Comparison of ENCODE assay signal across 8 mouse cellular contexts in the genomic region with DNA sequence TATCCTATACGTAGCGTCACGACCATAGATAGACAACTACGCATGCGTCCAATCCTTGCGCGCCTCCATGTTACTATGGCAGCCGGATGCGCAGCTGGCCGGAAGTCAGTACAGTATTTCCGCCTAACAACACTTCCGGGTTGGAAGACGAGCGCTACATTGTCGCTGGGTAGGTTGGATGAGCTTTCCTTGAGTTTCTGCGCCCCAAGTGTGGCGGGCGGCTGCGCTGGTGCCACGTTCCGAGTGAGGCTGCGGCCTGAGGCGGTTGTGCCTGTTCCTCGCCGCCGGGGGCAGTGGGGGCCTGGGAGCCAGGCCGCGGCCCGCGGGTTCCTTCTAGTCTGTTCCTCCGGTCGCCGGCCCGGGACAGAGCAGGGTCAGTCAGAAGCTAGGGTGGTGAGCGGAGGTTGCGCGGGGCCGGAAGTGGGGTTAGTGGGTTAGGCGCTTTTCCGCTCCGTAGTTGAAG. TPM values are rescaled to one million over a fixed set of nuclear protein-coding genes. Genes with fewer than 3 reads are reported as not detected.
DNase-seq lines count a peak whose midpoint lies in the region; ATAC-seq lines count a peak whose summit lies in the region.

A gene (plus strand): TSS at position 128 of the 463 bp plus-strand sequence.

- H3K4me3 ChIP-seq in embryonic facial prominence, embryonic 14.5 days (ENCODE audit: low read depth, low read length), result peak within 1 kb of the TSS; percentile 94
- peak within 1 kb of the TSS; percentile 95 for H3K4me3 ChIP-seq in kidney, embryonic 14.5 days (ENCODE audit: low read length)
- peak within 1 kb of the TSS; percentile 89 for H3K4me3 ChIP-seq in limb, embryonic 15.5 days

- H3K36me3 ChIP-seq in embryonic facial prominence, embryonic 14.5 days (ENCODE audit: control insufficient read depth, insufficient read depth, low read length), result no peaks in the 10 kb centered on the region
- no peaks in the 10 kb centered on the region for H3K36me3 ChIP-seq in kidney, embryonic 14.5 days (ENCODE audit: control insufficient read depth, insufficient read depth, low read length)
- H3K36me3 ChIP-seq in limb, embryonic 15.5 days, result 0 out of 2 replicates have a peak, but pooled peaks cover under 1% of the 10 kb centered on the region

- H3K27ac ChIP-seq in embryonic facial prominence, embryonic 14.5 days (replicated peaks; ENCODE audit: low read depth, low read length), result peak within 1 kb of the TSS; percentile 94
- H3K27ac ChIP-seq in kidney, embryonic 14.5 days (ENCODE audit: low read depth, low read length), result peak within 1 kb of the TSS; percentile 87
- H3K27ac ChIP-seq in limb, embryonic 15.5 days, result peak within 1 kb of the TSS; percentile 96

- H3K9me3 ChIP-seq in embryonic facial prominence, embryonic 14.5 days (ENCODE audit: control insufficient read depth, low read length), result no peaks in the 10 kb centered on the region
- H3K9me3 ChIP-seq in kidney, embryonic 14.5 days (ENCODE audit: control insufficient read depth, low read length), result no peaks in the 10 kb centered on the region
- H3K9me3 ChIP-seq in limb, embryonic 15.5 days, result no peaks in the 10 kb centered on the region

- peak within 1 kb of the TSS; percentile 79 for H3K4me2 ChIP-seq in embryonic facial prominence, embryonic 14.5 days (ENCODE audit: low read depth, low read length)
- peak within 1 kb of the TSS; percentile 73 for H3K4me2 ChIP-seq in kidney, embryonic 14.5 days (replicated peaks; ENCODE audit: low read depth, low read length)
- H3K4me2 ChIP-seq in limb, embryonic 15.5 days, result peak within 1 kb of the TSS; percentile 66

- peak within 1 kb of the TSS; percentile 77 for H3K9ac ChIP-seq in embryonic facial prominence, embryonic 14.5 days (ENCODE audit: low read depth, low read length)
- H3K9ac ChIP-seq in kidney, embryonic 14.5 days (ENCODE audit: low read depth, low read length), result peak within 1 kb of the TSS; percentile 79
- peak within 1 kb of the TSS; percentile 70 for H3K9ac ChIP-seq in limb, embryonic 15.5 days

- peaks cover 5% of the 10 kb centered on the region; the same call in 1 of the 2 replicates for H3K27me3 ChIP-seq in embryonic facial prominence, embryonic 14.5 days (replicated peaks; ENCODE audit: control insufficient read depth, insufficient read depth, low read length)
- H3K27me3 ChIP-seq in kidney, embryonic 14.5 days (ENCODE audit: control insufficient read depth, insufficient read depth, low read length), result no peaks in the 10 kb centered on the region; the same call in 1 of the 2 replicates
- H3K27me3 ChIP-seq in limb, embryonic 15.5 days, result peaks cover 10% of the 10 kb centered on the region; the same call in 1 of the 2 replicates

- H3K4me1 ChIP-seq in embryonic facial prominence, embryonic 14.5 days (ENCODE audit: control insufficient read depth, insufficient read depth, low read length), result peaks cover 8% of the 10 kb centered on the region; the same call in 1 of the 2 replicates
- peaks cover 5% of the 10 kb centered on the region; the same call in 1 of the 2 replicates for H3K4me1 ChIP-seq in kidney, embryonic 14.5 days (ENCODE audit: control insufficient read depth, insufficient read depth, low read length)
- peaks cover 11% of the 10 kb centered on the region for H3K4me1 ChIP-seq in limb, embryonic 15.5 days

- WGBS in embryonic facial prominence, embryonic 14.5 days, result under 1% methylated on average over 33 of the region's 41 CpGs
- WGBS in kidney, embryonic 14.5 days, result under 1% methylated on average over 41 of the region's 41 CpGs
- WGBS in limb, embryonic 15.5 days, result under 1% methylated on average over 41 of the region's 41 CpGs

- ATAC-seq in embryonic facial prominence, embryonic 14.5 days (ENCODE audit: low read depth), result peak; percentile 97
- peak; percentile 97 for ATAC-seq in kidney, embryonic 14.5 days (ENCODE audit: low FRiP score, low TSS enrichment)
- peak; percentile 90 for ATAC-seq in limb, embryonic 15.5 days (ENCODE audit: insufficient number of reproducible peaks, low FRiP score, low TSS enrichment, low read depth)

- DNase-seq in 3T3-L1 (ENCODE audit: low read depth, low spot score), result peak; percentile 97
- DNase-seq in adrenal gland, postnatal 4 days (ENCODE audit: low spot score in 2 of 2), result peak; percentile 55 to 77
- DNase-seq in embryonic facial prominence, embryonic 14.5 days (ENCODE audit: low spot score), result peak; percentile 98
- peak; percentile 91 for DNase-seq in heart, adult 8-10 months (ENCODE audit: low spot score)
- DNase-seq in monocyte, adult 2 months (ENCODE audit: low read depth in 1 of 2, low spot score in 2 of 2), result peak; percentile 77 to 85
- peak; percentile 90 for DNase-seq in spleen, postnatal 36 days (ENCODE audit: low spot score in 2 of 2)

RNA-seq across cellular contexts. Expression of the gene that starts here (rescaled TPM):
- total RNA-seq in adrenal gland, postnatal 4 days (2021), result 10 to 100 TPM; 16.4 to 16.8 TPM
- polyA plus RNA-seq in embryonic facial prominence, embryonic 14.5 days (2014; fragmentation: Nextera tagmentation; extraction: Ambion mirVana), result 7.0 and 7.4 TPM in 2 replicates
- 1 to 10 TPM; 5.2 to 6.3 (median 6.1) TPM for total RNA-seq in heart, adult 8-10 months (2022)
- polyA plus RNA-seq in kidney, embryonic 14.5 days (2014; fragmentation: Nextera tagmentation; extraction: Ambion mirVana), result 9.4 and 10.9 TPM in 2 replicates
- 8.7 and 9.2 TPM in 2 replicates for polyA plus RNA-seq in limb, embryonic 15.5 days (2015; fragmentation: Nextera tagmentation; extraction: Ambion mirVana)

Comparison
In these comparisons a context has a peak if more than half of its experiments do, and no peak if none do; other contexts are left out.
1. Peak in every context shown above with its lines: DNase-seq, ATAC-seq, H3K4me3 ChIP-seq and H3K27ac ChIP-seq.